Mouse (Mus musculus) testis, adult 2 months (tissue): ENCODE data around the gene Itln1. TPM values are rescaled to one million over a fixed set of nuclear protein-coding genes. Genes with fewer than 3 reads are reported as not detected.

Source experiments
- H3K27ac ChIP-seq: fragments of 200-500 bp; 2 replicates; pipeline ENCODE4 v1.5.1; 2012; ENCODE audit warnings: low read depth, low read length; ENCODE audit not compliant: control insufficient read depth, insufficient read depth
- H3K27me3 ChIP-seq: fragments of 200-500 bp; 2 replicates; pipeline ENCODE4 v1.6.1; 2012; ENCODE audit warnings: mild to moderate bottlenecking, low read length, moderate library complexity; ENCODE audit not compliant: control insufficient read depth, insufficient read depth
- H3K36me3 ChIP-seq: fragments of 200-500 bp; 2 replicates; pipeline ENCODE4 v1.6.1; 2012; ENCODE audit warnings: mild to moderate bottlenecking, low read length; ENCODE audit not compliant: control insufficient read depth, insufficient read depth
- H3K4me1 ChIP-seq: fragments of 200-500 bp; 2 replicates; pipeline ENCODE4 v1.6.1; 2012; ENCODE audit warnings: low read length; ENCODE audit not compliant: control insufficient read depth, insufficient read depth
- H3K4me3 ChIP-seq: fragments of 200-500 bp; 2 replicates; pipeline ENCODE4 v1.5.1; 2012; ENCODE audit warnings: low read depth, mild to moderate bottlenecking, low read length, moderate library complexity, mixed read lengths; ENCODE audit not compliant: control insufficient read depth
- CTCF ChIP-seq: fragments of 200-500 bp; IDR thresholded peaks from 2 replicates; pipeline ENCODE4 v1.5.1; 2012; ENCODE audit warnings: low read depth, mild to moderate bottlenecking, inconsistent platforms, low read length, moderate library complexity; ENCODE audit not compliant: control insufficient read depth, insufficient read depth, insufficient replicate concordance
- POLR2A ChIP-seq: fragments of 200-500 bp; IDR thresholded peaks from 2 replicates; pipeline ENCODE4 v1.6.1; 2012; ENCODE audit warnings: low read depth, mild to moderate bottlenecking, inconsistent platforms, low read length, moderate library complexity; ENCODE audit not compliant: control insufficient read depth
- polyA plus RNA-seq: library from polyadenylated mRNA; depleted of rRNA; stranded (reverse); fragments of >200 nt; gene quantifications from 2 replicates; pipeline ENCODE4 v1.2.3, GENCODE M21; 2012

Gene Itln1
- polyA plus RNA-seq, 1 experiment, result 0.47 TPM

DNA sequence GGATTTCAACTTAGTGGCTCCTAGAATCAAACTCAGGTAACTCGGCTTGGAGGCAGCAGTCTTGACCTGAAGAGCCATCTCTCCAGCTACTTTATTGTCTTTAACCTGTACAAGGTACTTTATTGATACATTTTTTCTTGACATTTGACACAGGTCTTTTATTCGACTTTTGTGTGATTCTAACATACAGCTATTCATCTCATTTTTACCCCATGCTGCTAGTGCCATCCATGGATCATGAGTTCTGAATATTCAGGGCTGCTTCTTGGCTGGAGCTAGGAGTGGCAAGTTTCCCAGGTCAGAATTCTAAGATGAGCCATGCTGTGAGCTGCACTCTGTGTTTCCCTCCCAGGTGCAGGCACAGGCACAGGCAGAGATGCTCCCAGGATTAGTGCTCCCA, 17.1 kb upstream of the Itln1 start:
- no peaks in the 10 kb centered on the region for H3K4me1 ChIP-seq
- no peaks in the 10 kb centered on the region for H3K36me3 ChIP-seq
- TF ChIP-seq CTCF, result no peak
- no peak for TF ChIP-seq POLR2A
- no peak overlapping the region for H3K4me3 ChIP-seq
- H3K27ac ChIP-seq, result 0 out of 2 replicates have a peak overlapping the region, but pooled peaks have one; percentile 12
- no peaks in the 10 kb centered on the region for H3K27me3 ChIP-seq

DNA sequence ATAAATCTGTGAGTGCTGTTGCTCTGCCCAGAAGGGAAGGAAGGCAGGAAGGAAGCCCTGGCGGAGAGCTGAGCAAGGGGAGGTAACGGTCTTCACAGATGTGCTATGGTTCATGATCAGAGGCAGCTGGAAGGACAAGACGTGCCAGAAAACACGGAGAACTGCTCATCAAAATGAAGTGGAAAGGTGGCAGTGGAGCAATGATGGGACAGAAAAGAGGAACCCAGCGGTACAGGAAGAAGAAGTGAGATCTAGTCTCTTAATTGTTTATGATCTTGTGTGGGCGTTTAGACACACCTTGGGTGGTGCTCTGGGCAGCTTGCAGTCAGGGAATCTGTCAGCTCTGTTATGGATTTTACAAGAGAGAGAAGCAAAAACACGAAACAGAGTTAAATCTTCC, 16.2 kb upstream of the Itln1 start:
- H3K4me1 ChIP-seq, result no peaks in the 10 kb centered on the region
- TF ChIP-seq CTCF (no peak), POLR2A (no peak)
- no peaks in the 10 kb centered on the region for H3K27me3 ChIP-seq
- no peaks in the 10 kb centered on the region for H3K36me3 ChIP-seq
- no peak overlapping the region for H3K4me3 ChIP-seq
- no peak overlapping the region for H3K27ac ChIP-seq

DNA sequence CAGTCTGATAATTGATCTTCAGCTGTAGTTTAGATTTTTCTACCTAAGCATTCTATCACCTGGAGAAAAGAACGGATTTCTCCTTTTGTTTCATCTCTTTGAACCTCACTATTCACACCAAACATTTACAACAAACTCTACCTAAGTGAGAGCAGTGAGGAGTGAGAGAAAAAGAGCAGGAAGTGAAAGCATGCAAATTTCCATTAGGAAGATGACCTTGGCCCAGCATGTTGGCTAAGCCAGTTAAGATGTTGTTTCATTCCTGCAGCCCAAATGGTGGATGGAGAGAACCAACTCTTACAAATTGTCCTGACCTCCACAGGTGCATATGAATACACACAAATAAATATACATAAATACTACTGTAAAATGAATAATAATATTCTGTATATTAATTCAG, 5.6 kb upstream of the Itln1 start:
- Histone ChIP-seq H3K27ac (no peak overlapping the region), H3K4me3 (no peak overlapping the region), H3K36me3 (no peaks in the 10 kb centered on the region), H3K27me3 (no peaks in the 10 kb centered on the region), H3K4me1 (no peaks in the 10 kb centered on the region)
- no peak for TF ChIP-seq CTCF
- TF ChIP-seq POLR2A, result no peak

- Histone ChIP-seq H3K27me3 (no peaks in the 10 kb centered on the region), H3K36me3 (no peaks in the 10 kb centered on the region), H3K4me1 (no peaks in the 10 kb centered on the region), H3K27ac (no peak overlapping the region), H3K4me3 (no peak overlapping the region)
- TF ChIP-seq CTCF, result no peak
- TF ChIP-seq POLR2A, result no peak
Measured at GRCm38 (mm10) chr1:171534557-171534956, 537 bp downstream of the Itln1 start.

- TF ChIP-seq POLR2A (no peak), CTCF (no peak)
- Histone ChIP-seq H3K4me1 (no peaks in the 10 kb centered on the region), H3K27ac (no peak overlapping the region), H3K36me3 (no peaks in the 10 kb centered on the region), H3K27me3 (no peaks in the 10 kb centered on the region), H3K4me3 (no peak overlapping the region)
Measured at GRCm38 (mm10) chr1:171532830-171533229, 2.3 kb downstream of the Itln1 start.

- Histone ChIP-seq H3K27me3 (no peaks in the 10 kb centered on the region), H3K4me3 (no peak overlapping the region), H3K36me3 (no peaks in the 10 kb centered on the region), H3K4me1 (no peaks in the 10 kb centered on the region), H3K27ac (no peak overlapping the region)
- TF ChIP-seq POLR2A, result no peak
- TF ChIP-seq CTCF, result 0 out of 2 replicates have a peak, but pooled peaks have one; percentile 6
Measured at GRCm38 (mm10) chr1:171531367-171531766, 3.7 kb downstream of the Itln1 start.

- Histone ChIP-seq H3K4me3 (no peak overlapping the region), H3K36me3 (no peaks in the 10 kb centered on the region), H3K27ac (no peak overlapping the region), H3K4me1 (no peaks in the 10 kb centered on the region), H3K27me3 (no peaks in the 10 kb centered on the region)
- TF ChIP-seq POLR2A (no peak), CTCF (no peak)
Measured at GRCm38 (mm10) chr1:171515557-171515956, 19.5 kb downstream of the Itln1 start.

GRCm38 (mm10) chr1:171515039-171515438, 20.1 kb downstream of the Itln1 start:
- Histone ChIP-seq H3K27me3 (no peaks in the 10 kb centered on the region), H3K4me1 (no peaks in the 10 kb centered on the region), H3K27ac (no peak overlapping the region), H3K4me3 (no peak overlapping the region), H3K36me3 (no peaks in the 10 kb centered on the region)
- no peak for TF ChIP-seq CTCF
- TF ChIP-seq POLR2A, result no peak
